8 mouse cellular contexts compared by ENCODE assay signal in the genomic region with DNA sequence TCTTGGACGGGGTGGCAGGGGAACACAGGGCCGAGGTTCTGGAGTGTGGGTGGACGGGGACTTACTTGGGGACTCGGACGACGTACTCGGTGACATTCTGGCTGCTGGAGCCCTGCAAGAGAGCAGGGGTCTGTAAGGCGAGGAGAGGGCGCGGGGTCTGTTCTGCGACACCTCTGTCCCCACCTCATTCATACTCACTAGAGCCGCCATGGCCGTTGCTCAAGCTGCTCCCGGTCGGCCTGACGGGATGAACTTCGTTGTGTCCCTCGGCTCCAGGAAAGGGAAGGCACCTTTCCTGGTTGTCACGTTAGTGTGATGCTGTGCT. TPM values are rescaled to one million over a fixed set of nuclear protein-coding genes. Genes with fewer than 3 reads are reported as not detected.
DNase-seq lines count a peak whose midpoint lies in the region; ATAC-seq and TF ChIP-seq lines count a peak whose summit lies in the region.

No protein-coding gene starts in this region.

- peak overlapping the region; percentile 80 for H3K4me2 ChIP-seq in liver, embryonic 12.5 days
- H3K4me2 ChIP-seq in stomach, postnatal 0 days (replicated peaks; ENCODE audit: low read depth): peak overlapping the region; percentile 90

- no peaks in the 10 kb centered on the region for H3K27me3 ChIP-seq in thymus, adult 2 months (ENCODE audit: control insufficient read depth, insufficient read depth, low read length)
- H3K27me3 ChIP-seq in liver, embryonic 12.5 days (replicated peaks): no peaks in the 10 kb centered on the region
- H3K27me3 ChIP-seq in stomach, postnatal 0 days (ENCODE audit: control insufficient read depth, insufficient read depth, low read length): no peaks in the 10 kb centered on the region

- TF ChIP-seq CTCF in thymus, adult 2 months (IDR thresholded peaks at IDR 0.05; ENCODE audit: borderline replicate concordance, control insufficient read depth, extremely low read depth, insufficient read depth, low read length, poor library complexity): no peak
- TF ChIP-seq CTCF in stomach, postnatal 0 days (IDR thresholded peaks at IDR 0.05; ENCODE audit: low read depth): no peak

- ATAC-seq in cerebellum, adult (ENCODE audit: insufficient number of reproducible peaks, low FRiP score, low TSS enrichment): peak; percentile 19; the same call in 1 of the 2 replicates
- peak; percentile 62 for ATAC-seq in liver, embryonic 12.5 days
- peak; percentile 26 for ATAC-seq in stomach, postnatal 0 days (ENCODE audit: low FRiP score, low TSS enrichment)

- under 1% methylated on average over 19 of the region's 19 CpGs for WGBS in thymus, adult 2 months
- WGBS in liver, embryonic 12.5 days (ENCODE audit: insufficient replicate concordance): under 1% methylated on average over 19 of the region's 19 CpGs
- WGBS in stomach, postnatal 0 days: 2% methylated on average over 19 of the region's 19 CpGs

- H3K9me3 ChIP-seq in liver, embryonic 12.5 days (replicated peaks): no peaks in the 10 kb centered on the region
- H3K9me3 ChIP-seq in stomach, postnatal 0 days (ENCODE audit: control insufficient read depth, low read length): no peaks in the 10 kb centered on the region

- peak overlapping the region; percentile 88 for H3K9ac ChIP-seq in liver, embryonic 12.5 days
- H3K9ac ChIP-seq in stomach, postnatal 0 days (ENCODE audit: low read length): peak overlapping the region; percentile 73

- DNase-seq in cerebellum, postnatal 10 days: no peak
- DNase-seq in thymus, adult 2 months: no peak
- no peak for DNase-seq in thymus, postnatal 4 days
- DNase-seq in stomach, postnatal 0 days (ENCODE audit: low spot score): no peak
- no peak for DNase-seq in thymus, postnatal 25 days
- no peak for DNase-seq in left cerebral cortex, postnatal 4 days

- peaks cover 21% of the 10 kb centered on the region for H3K36me3 ChIP-seq in thymus, adult 2 months (ENCODE audit: control insufficient read depth, insufficient read depth, low read length)
- H3K36me3 ChIP-seq in liver, embryonic 12.5 days: peaks cover 40% of the 10 kb centered on the region
- peaks cover 5% of the 10 kb centered on the region; the same call in 1 of the 2 replicates for H3K36me3 ChIP-seq in stomach, postnatal 0 days (ENCODE audit: control insufficient read depth, insufficient read depth, low read length)

- H3K4me3 ChIP-seq in thymus, adult 2 months (ENCODE audit: control insufficient read depth, insufficient read depth, low read length): peak overlapping the region; percentile 89
- H3K4me3 ChIP-seq in liver, embryonic 12.5 days: peak overlapping the region; percentile 89
- peak overlapping the region; percentile 64 for H3K4me3 ChIP-seq in stomach, postnatal 0 days (ENCODE audit: low read depth, low read length)

- TF ChIP-seq POLR2A in thymus, adult 2 months (IDR thresholded peaks at IDR 0.05; ENCODE audit: control insufficient read depth, extremely low read depth, insufficient read depth, low read length, poor library complexity): no peak

- intact Hi-C loops in left cerebral cortex, postnatal 4 days (cut with DNase I): no loop called here

- peak overlapping the region; percentile 69; the same call in 1 of the 2 replicates for H3K27ac ChIP-seq in thymus, adult 2 months (ENCODE audit: control insufficient read depth, insufficient read depth, low read length)
- peak overlapping the region; percentile 90 for H3K27ac ChIP-seq in liver, embryonic 12.5 days
- peak overlapping the region; percentile 85 for H3K27ac ChIP-seq in stomach, postnatal 0 days (replicated peaks)

- peaks cover 8% of the 10 kb centered on the region for H3K4me1 ChIP-seq in thymus, adult 2 months (replicated peaks; ENCODE audit: control insufficient read depth, insufficient read depth, low read length)
- peaks cover 50% of the 10 kb centered on the region for H3K4me1 ChIP-seq in liver, embryonic 12.5 days
- peaks cover 5% of the 10 kb centered on the region; the same call in 1 of the 2 replicates for H3K4me1 ChIP-seq in stomach, postnatal 0 days (replicated peaks; ENCODE audit: control insufficient read depth, insufficient read depth)

- TF ChIP-seq EP300 in stomach, postnatal 0 days (optimal IDR thresholded peaks at IDR 0.05): no peak

RNA-seq across cellular contexts. Expression of a gene that starts 0.2 kb away (rescaled TPM):
- 40.8 and 42.9 TPM in 2 replicates for polyA plus RNA-seq in thymus, adult 2 months (2012; rRNA removed)
- polyA plus RNA-seq in liver, embryonic 12.5 days (2016; fragmentation: Nextera tagmentation; extraction: Ambion mirVana): 76.4 and 78.5 TPM in 2 replicates
- 36.9 and 37.3 TPM in 2 replicates for polyA plus RNA-seq in stomach, postnatal 0 days (2015; fragmentation: Nextera tagmentation; extraction: Ambion mirVana)
- 10 to 100 TPM; 50.8 to 51.0 TPM for total RNA-seq in left cerebral cortex, postnatal 4 days (2021)

RNA-seq across cellular contexts. Expression of a gene that starts 0.4 kb away (rescaled TPM):
- polyA plus RNA-seq in thymus, adult 2 months (2012; rRNA removed): 0.08 TPM in 1 of 2 replicates, not detected in the other
- 0.11 and 0.33 TPM in 2 replicates for polyA plus RNA-seq in liver, embryonic 12.5 days (2016; fragmentation: Nextera tagmentation; extraction: Ambion mirVana)
- polyA plus RNA-seq in stomach, postnatal 0 days (2015; fragmentation: Nextera tagmentation; extraction: Ambion mirVana): 0.33 and 0.45 TPM in 2 replicates
- total RNA-seq in left cerebral cortex, postnatal 4 days (2021): not detected

RNA-seq across cellular contexts. Expression of a gene that starts 11.1 kb away (rescaled TPM):
- not detected in 2 replicates for polyA plus RNA-seq in thymus, adult 2 months (2012; rRNA removed)
- 0.29 and 0.31 TPM in 2 replicates for polyA plus RNA-seq in liver, embryonic 12.5 days (2016; fragmentation: Nextera tagmentation; extraction: Ambion mirVana)
- polyA plus RNA-seq in stomach, postnatal 0 days (2015; fragmentation: Nextera tagmentation; extraction: Ambion mirVana): not detected in 2 replicates
- not detected for total RNA-seq in left cerebral cortex, postnatal 4 days (2021)

RNA-seq across cellular contexts. Expression of a gene that starts 13.7 kb away (rescaled TPM):
- polyA plus RNA-seq in thymus, adult 2 months (2012; rRNA removed): 26.7 and 32.2 TPM in 2 replicates
- 24.5 and 25.1 TPM in 2 replicates for polyA plus RNA-seq in liver, embryonic 12.5 days (2016; fragmentation: Nextera tagmentation; extraction: Ambion mirVana)
- polyA plus RNA-seq in stomach, postnatal 0 days (2015; fragmentation: Nextera tagmentation; extraction: Ambion mirVana): 28.7 and 32.5 TPM in 2 replicates
- total RNA-seq in left cerebral cortex, postnatal 4 days (2021): 10 to 100 TPM; 28.2 to 32.3 TPM

RNA-seq across cellular contexts. Expression of a gene that starts 20.4 kb away (rescaled TPM):
- polyA plus RNA-seq in thymus, adult 2 months (2012; rRNA removed): 229 and 259 TPM in 2 replicates
- polyA plus RNA-seq in liver, embryonic 12.5 days (2016; fragmentation: Nextera tagmentation; extraction: Ambion mirVana): 54.9 and 57.1 TPM in 2 replicates
- polyA plus RNA-seq in stomach, postnatal 0 days (2015; fragmentation: Nextera tagmentation; extraction: Ambion mirVana): 16.9 and 18.2 TPM in 2 replicates
- 100 to 1,000 TPM; 140 to 144 TPM for total RNA-seq in left cerebral cortex, postnatal 4 days (2021)
